Mouse (Mus musculus) heart, adult 2 months (tissue): Measurements from ENCODE around the gene Nhlh2. TPM values are rescaled to one million over a fixed set of nuclear protein-coding genes. Genes with fewer than 3 reads are reported as not detected.

Source experiments
- DNase-seq, 2 experiments: peaks; one replicate each; pipeline ENCODE4 v3.0.0; 2021
- H3K27ac ChIP-seq: fragments of 200-600 bp; 2 replicates; pipeline ENCODE4 v1.8.1; 2022
- H3K27me3 ChIP-seq: fragments of 200-500 bp; 2 replicates; pipeline ENCODE4 v1.6.1; 2012; ENCODE audit warnings: mild to moderate bottlenecking, low read length, inconsistent platforms, mixed read lengths; ENCODE audit not compliant: control insufficient read depth, insufficient read depth
- H3K36me3 ChIP-seq: fragments of 200-500 bp; 2 replicates; pipeline ENCODE4 v1.6.1; 2012; ENCODE audit warnings: low read length, inconsistent platforms; ENCODE audit not compliant: control insufficient read depth, insufficient read depth
- H3K4me1 ChIP-seq: fragments of 200-500 bp; 2 replicates; pipeline ENCODE4 v1.6.1; 2011; ENCODE audit warnings: low read length; ENCODE audit not compliant: control insufficient read depth, insufficient read depth
- H3K4me3 ChIP-seq: fragments of 200-600 bp; 2 replicates; pipeline ENCODE4 v1.8.1; 2022
- H3K79me2 ChIP-seq: fragments of 200-500 bp; replicated peaks from 2 replicates; pipeline ENCODE4 v1.6.1; 2012; ENCODE audit warnings: mild to moderate bottlenecking, inconsistent platforms, low read length, moderate library complexity, mixed read lengths; ENCODE audit not compliant: control insufficient read depth, insufficient read depth
- H3K9ac ChIP-seq: fragments of 200-500 bp; 2 replicates; pipeline ENCODE4 v1.6.1; 2012; ENCODE audit warnings: low read depth, mild to moderate bottlenecking, control low read depth, inconsistent platforms, low read length, mixed read lengths
- CTCF ChIP-seq: fragments of 200-600 bp; IDR thresholded peaks from 2 replicates; pipeline ENCODE4 v1.8.1; 2022; ENCODE audit warnings: antibody characterized with exemption, mild to moderate bottlenecking, moderate library complexity
- EP300 ChIP-seq: fragments of 200-500 bp; IDR thresholded peaks from 2 replicates; pipeline ENCODE4 v1.6.1; 2011; ENCODE audit warnings: low read depth, low read length, control low read depth; ENCODE audit not compliant: insufficient read depth
- POLR2A ChIP-seq: fragments of 200-500 bp; IDR thresholded peaks from 2 replicates; pipeline ENCODE4 v1.6.1; 2011; ENCODE audit warnings: mild to moderate bottlenecking, low read depth, low read length, control low read depth; ENCODE audit not compliant: insufficient read depth
- WGBS: fragments of 180-500 bp; shearing (Covaris S2); methylation state at CpG from one replicate; pipeline ENCODE4 v1.1.7; 2018; 5-methylcytosine and 5-hydroxymethylcytosine counted together
- intact Hi-C: fragments of 180-260 bp; cut with DNase I; formaldehyde crosslinking; loops from one replicate; pipeline ENCODE4 v1.15.1; 2025
- polyA plus RNA-seq: library from polyadenylated mRNA; depleted of rRNA; stranded (reverse); fragments of >200 nt; gene quantifications from 2 replicates; pipeline ENCODE4 v1.2.3, GENCODE M21; 2012
- total RNA-seq, 2 experiments: library from RNA; stranded (reverse); gene quantifications; 2 replicates each; pipeline ENCODE4 v1.2.3; 2021

Nhlh2 gene
- total and polyA plus RNA-seq, 3 experiments, result not detected

DNA sequence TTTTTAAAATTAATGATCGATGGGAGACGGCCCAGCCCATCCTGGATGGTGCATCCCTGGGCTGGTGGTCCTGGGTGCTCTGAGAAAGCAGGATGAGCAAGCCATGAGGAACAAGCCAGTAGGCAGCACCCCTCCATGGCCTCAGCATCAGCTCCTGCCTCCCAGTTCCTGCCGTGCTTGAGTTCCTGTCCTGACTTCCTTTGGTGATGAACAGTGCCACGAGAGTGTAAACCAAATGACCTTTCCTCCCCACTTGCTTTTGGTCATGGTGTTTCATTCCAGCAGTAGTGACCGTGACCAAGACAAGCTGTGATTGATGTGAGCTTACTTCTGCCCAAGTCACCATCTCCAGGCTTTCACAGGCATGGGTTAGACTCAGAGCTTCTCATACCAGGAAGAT is 27.9 kb downstream of the Nhlh2 start:
- WGBS, result 86% methylated on average over 5 of the region's 5 CpGs
- H3K4me1 ChIP-seq, result no peaks in the 10 kb centered on the region
- intact Hi-C loops, result no loop called here
- H3K79me2 ChIP-seq, result no peaks in the 10 kb centered on the region
- no peak overlapping the region for H3K27ac ChIP-seq
- no peaks in the 10 kb centered on the region for H3K27me3 ChIP-seq
- no peak overlapping the region for H3K4me3 ChIP-seq
- H3K36me3 ChIP-seq, result no peaks in the 10 kb centered on the region
- no peak for TF ChIP-seq EP300
- TF ChIP-seq POLR2A, result no peak
- TF ChIP-seq CTCF, result no peak
- H3K9ac ChIP-seq, result no peak overlapping the region
- DNase-seq, result no peak

DNA sequence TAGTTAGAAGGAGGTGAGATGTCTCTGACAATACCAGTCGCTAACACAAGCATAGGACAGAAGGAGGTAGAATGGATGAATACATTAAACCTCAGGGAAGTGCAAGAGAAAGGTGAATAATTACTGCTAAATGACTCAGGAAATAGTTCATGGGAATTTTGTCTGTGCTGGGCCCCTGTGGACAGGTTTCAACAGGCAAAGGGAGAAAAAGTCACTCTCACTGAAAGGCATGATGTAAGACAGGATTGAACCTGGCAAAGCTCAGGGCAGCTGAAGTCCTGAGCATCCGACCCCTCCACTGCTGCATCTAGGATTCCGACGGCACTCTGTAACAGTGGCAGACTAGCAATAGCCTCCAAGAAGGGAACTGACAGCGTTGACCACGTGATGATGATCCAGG is 28.7 kb downstream of the Nhlh2 start:
- Histone ChIP-seq H3K4me3 (no peak overlapping the region), H3K9ac (no peak overlapping the region), H3K27me3 (no peaks in the 10 kb centered on the region), H3K27ac (no peak overlapping the region), H3K4me1 (no peaks in the 10 kb centered on the region), H3K79me2 (no peaks in the 10 kb centered on the region), H3K36me3 (no peaks in the 10 kb centered on the region)
- no peak for DNase-seq
- 71% methylated on average over 6 of the region's 6 CpGs for WGBS
- no peak for TF ChIP-seq CTCF
- TF ChIP-seq POLR2A, result no peak
- no peak for TF ChIP-seq EP300
- intact Hi-C loops, result no loop called here

DNA sequence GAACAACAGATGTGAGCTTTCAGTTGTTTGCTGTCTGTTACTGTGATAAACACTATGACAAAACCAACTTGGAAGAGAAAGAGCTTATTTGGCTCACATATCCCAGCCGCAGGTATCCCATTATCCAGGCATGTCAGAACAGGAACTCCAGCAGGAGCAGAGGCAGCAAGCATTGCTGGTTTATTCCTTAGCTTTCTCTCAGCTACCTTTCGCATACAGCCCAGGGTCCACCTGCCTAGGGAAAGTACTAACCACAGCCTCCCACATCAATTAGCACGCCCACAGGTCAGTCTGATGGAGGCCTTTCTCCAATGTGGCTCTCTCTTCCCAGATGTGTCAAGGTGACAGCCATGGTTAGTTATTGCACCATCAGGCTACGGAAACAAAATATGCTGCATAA is 31.8 kb downstream of the Nhlh2 start:
- Histone ChIP-seq H3K27me3 (no peaks in the 10 kb centered on the region; the same call in 1 of the 2 replicates), H3K27ac (no peak overlapping the region), H3K9ac (no peak overlapping the region), H3K4me1 (no peaks in the 10 kb centered on the region), H3K4me3 (no peak overlapping the region), H3K36me3 (no peaks in the 10 kb centered on the region), H3K79me2 (no peaks in the 10 kb centered on the region)
- WGBS, result 84% methylated on average over 4 of the region's 4 CpGs
- TF ChIP-seq POLR2A (no peak), EP300 (no peak)
- DNase-seq, result no peak
- intact Hi-C loops, result no loop called here

DNA sequence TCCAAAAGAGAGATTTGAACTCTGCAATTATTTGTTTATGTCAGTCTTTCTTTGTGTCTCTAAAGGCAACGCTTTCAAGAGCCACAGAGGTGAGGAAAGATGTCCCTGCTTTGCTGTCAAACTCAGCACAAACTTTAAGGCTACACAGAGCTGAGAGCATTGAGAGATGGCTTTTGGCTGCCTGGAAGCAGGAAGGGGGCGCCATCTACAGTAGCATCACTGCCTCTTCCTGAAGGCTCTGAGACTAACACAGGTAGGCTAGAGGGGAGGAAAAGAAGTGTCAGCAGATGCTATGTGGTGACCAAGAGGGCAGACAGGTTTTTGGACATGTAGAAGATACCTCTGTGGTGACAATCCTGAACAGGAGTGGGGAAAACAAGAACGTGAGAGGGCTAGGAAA is 35.2 kb downstream of the Nhlh2 start:
- H3K79me2 ChIP-seq, result no peaks in the 10 kb centered on the region
- no peaks in the 10 kb centered on the region for H3K36me3 ChIP-seq
- intact Hi-C loops, result no loop called here
- no peak overlapping the region for H3K9ac ChIP-seq
- DNase-seq, result no peak
- H3K4me1 ChIP-seq, result no peaks in the 10 kb centered on the region
- no peak overlapping the region for H3K27ac ChIP-seq
- H3K27me3 ChIP-seq, result no peaks in the 10 kb centered on the region; the same call in 1 of the 2 replicates
- TF ChIP-seq CTCF (peak; percentile 45), POLR2A (no peak)
- H3K4me3 ChIP-seq, result no peak overlapping the region
- 30% methylated on average over 3 of the region's 3 CpGs for WGBS

DNA sequence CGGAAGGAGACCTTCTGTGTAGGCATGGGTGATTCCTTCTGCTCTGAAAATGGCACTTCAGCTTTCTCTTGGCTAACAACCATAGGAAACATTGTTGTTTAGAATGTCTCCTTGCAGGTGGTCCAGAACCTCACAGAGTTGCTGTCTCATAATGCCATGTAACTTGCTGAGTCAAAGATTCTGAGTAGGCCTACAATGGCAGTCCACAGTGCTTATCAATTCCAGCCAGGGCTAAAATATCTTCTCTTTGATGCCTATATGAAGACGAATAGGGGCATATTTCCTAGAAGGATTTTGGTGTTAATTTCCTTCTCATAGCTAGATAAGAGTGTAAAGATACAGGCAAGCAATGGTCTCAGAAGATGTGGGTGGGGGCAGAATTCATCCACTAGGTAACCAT is 37.7 kb downstream of the Nhlh2 start:
- Histone ChIP-seq H3K36me3 (no peaks in the 10 kb centered on the region), H3K27me3 (no peaks in the 10 kb centered on the region; the same call in 1 of the 2 replicates), H3K4me1 (no peaks in the 10 kb centered on the region), H3K4me3 (no peak overlapping the region), H3K27ac (no peak overlapping the region), H3K9ac (no peak overlapping the region), H3K79me2 (no peaks in the 10 kb centered on the region)
- TF ChIP-seq EP300, result no peak
- no peak for TF ChIP-seq POLR2A
- no peak for TF ChIP-seq CTCF
- 77% methylated on average over 2 of the region's 2 CpGs for WGBS
- intact Hi-C loops, result no loop called here
- DNase-seq, result no peak

DNA sequence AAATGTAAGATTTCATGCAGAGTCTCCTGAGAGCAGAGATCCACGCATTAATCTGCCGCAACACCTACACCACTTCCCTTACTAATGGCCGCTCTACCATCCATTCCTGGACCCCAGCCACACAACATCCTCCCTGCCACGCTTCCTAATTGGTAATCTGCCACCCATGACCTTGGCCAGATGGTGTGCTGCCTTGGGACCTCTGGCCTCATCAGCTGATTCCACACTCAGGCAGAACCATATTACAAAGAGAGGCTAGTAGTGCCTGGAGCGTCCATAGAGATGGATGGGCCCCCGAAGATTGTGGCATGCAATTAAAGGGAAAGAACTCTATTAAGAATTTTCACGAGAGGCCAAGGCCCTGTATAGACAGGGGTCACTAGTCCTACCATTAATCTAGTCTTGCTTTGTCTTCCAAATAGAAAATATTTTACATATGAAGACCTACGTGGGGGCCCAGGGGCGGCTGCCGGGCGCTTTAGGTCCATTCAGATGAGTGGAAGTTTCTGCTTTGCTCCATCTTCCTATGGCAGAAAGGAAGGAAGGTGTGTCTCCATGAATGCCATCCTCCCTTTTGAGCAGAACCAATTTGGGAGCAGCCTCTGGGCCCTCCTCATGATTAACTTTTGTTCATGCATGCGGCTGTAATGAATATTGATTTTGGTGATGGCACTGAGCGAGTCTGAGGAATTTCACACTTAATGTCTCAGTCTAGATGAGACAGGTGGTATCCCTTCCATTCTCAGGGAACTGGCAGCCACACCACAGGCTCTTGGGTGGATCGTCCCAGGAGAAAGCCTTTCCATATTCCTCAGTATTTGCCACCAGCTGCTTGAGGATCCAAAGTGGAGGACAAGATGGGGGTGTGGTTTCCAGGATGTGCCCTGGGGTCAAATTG is 39.6 kb downstream of the Nhlh2 start:
- TF ChIP-seq EP300, result no peak
- no peak for TF ChIP-seq CTCF
- no peak for TF ChIP-seq POLR2A
- no peak overlapping the region for H3K27ac ChIP-seq
- no peak overlapping the region for H3K9ac ChIP-seq
- no peaks in the 10 kb centered on the region for H3K36me3 ChIP-seq
- no peak for DNase-seq
- WGBS, result 85% methylated on average over 14 of the region's 14 CpGs
- no peak overlapping the region for H3K4me3 ChIP-seq
- intact Hi-C loops, result no loop called here
- H3K4me1 ChIP-seq, result no peaks in the 10 kb centered on the region
- no peaks in the 10 kb centered on the region for H3K79me2 ChIP-seq
- no peaks in the 10 kb centered on the region; the same call in 1 of the 2 replicates for H3K27me3 ChIP-seq
